Mouse (Mus musculus) embryo, embryonic 10.5 days (tissue): ENCODE measurements around the gene Top1.

Experiments
- DNase-seq: peaks from one replicate; pipeline ENCODE4 v3.0.0-alpha.2; 2015; ENCODE audit warnings: low spot score

Gene Top1

DNA sequence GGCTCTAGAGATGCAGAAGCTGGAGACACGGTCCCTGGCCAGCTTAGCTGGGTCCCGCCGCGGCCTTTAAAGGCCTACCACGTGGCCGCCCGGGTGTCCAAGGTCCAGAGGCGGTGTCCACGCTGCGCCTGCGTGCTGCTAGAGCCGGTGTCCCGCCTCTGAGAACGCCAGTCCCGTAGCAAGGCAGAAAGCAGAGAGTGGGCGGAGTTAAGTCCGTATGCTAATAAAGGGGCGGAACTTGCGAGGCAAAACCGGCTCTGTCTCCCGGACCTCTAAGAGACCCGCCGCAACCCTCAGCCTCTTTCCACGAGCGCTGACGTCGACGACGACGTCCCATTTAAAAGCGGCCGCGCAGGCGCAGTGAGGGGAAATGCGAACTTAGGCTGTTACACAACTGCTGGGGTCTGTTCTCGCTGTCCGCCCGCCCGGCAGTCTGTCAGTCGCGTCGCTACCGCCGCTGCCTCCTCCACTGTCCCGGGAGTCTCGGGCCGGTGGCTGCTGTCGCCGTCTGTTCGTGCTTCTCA is at the start of gene Top1:
Top1 (plus strand) TSS at position 275 of the 524 bp plus-strand sequence.
- peak; percentile 100 for DNase-seq

GRCm38 (mm10) chr2:160597582-160598281 is 48.0 kb upstream of the Top1 start:
- peak; percentile 84 for DNase-seq

GRCm38 (mm10) chr2:160601805-160602204 is 43.9 kb upstream of the Top1 start:
- DNase-seq = peak; percentile 63

GRCm38 (mm10) chr2:160603154-160603933 is 42.3 kb upstream of the Top1 start:
- DNase-seq = no peak

DNA sequence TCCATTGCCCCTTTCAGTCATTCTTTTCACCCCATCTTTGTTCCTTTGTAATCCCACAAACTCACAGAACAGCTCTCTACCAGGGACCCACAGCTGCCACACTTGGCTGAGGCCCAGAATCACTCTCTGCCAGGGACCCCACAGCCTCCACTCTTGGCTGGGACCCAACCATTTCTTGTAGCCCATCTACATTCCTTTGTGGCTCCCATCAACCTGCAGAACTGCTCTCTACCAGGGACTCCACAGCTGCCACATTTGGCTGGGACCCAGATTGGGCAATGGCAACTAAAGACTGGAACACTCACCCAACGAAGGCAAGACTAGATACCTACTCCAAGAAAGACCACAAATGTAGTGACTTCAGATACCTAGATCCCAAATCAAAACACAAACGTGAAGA is 35.7 kb upstream of the Top1 start:
- no peak for DNase-seq

DNA sequence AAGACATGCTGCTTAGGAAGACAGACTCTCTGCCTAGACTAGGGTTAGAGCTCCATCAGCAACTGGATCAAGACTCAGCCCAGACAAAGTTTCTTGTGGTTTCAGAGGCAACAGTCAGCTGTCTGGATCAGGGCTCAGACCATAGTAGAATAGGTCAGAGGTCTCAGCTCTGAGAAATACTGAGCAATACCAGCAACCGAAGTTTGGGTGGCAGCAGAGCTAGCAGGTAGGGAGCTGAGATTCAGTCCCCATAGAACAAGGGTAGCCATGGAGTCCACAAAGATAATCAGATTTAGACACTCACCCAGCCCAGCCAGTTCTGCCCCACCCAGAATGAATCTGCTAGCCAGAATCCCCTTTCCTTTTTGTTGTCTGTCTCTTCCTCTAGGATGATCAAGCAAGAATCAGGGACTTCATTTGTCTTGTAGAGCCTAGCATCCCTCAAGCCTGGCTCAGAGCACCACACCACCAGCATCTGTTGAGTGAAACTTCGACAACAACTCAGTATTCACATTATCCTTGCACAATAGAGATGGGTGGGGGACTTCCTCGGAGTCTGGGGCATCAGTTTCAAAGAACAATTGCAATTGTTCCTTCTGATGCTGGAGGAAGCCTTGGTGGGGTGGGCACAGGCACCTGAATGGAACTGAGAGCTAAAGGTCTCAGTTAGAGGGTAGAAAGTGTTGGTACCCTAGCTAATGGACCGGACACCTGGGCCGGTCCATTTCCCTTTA is 32.3 kb upstream of the Top1 start:
- DNase-seq = no peak

DNA sequence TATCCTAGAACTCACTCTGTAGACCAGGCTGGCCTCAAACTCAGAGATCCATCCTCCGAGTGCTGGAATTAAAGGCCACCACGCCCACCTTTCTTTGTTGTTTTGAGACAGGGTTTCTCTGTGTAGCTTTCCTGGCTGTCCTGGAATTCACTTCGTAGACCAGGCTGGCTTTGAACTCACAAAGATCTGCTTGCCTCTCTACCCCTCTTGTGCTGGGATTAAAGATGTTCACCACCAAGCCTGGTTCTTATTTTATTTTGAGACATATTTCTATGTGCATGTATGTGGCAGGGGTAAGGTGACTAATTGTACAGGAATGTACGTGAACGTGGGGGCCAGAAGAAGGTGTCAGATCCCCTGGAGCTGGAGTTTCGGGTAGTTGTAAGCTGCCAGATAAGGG is 27.9 kb upstream of the Top1 start:
- no peak for DNase-seq

DNA sequence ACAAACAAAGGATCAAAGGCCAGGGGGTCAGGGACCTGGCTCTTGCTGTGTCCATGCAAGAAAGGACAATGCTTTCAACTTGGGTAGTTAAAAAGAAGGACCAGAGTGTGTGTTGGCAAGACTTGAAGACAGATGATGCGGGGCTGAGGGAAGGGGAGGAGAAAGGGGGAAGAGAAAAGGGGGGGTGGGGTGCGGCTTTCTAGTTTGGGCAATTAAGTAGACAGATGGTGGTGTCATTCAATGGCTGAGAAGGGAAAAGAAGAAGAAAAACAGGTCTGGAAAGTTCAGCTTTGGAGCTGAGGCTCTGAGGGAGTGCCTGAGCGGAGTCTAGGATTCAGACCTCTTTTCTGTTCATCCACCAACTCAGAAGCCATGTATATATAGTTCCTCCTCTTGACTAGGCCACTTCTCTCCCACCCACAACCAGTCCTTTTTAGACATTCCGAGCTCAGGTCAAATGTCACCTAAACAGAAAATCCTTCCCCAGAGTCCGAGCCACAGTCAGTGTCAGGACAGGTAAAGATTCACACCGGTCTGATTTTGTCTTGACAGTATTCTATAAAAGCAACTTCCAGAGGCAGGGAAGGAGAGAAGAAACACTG is 27.0 kb upstream of the Top1 start:
- DNase-seq = peak; percentile 36

DNA sequence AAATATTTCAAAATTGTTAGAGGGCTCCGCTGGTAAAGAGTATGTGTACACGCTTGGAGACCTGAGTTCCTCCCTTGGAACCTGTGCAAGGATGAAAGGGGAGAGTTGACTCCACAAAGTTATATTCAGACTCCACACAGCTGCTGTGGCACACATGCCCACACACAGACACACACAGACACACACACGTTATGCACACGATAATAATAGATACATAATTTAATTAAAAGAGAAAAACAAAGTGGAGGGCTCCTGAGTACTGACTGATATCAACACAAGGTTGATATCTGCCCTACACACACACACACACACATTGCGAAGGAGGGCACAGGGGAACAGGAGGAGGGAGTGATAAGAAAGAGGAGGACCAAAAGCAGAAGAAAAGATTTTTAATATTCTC is 26.4 kb upstream of the Top1 start:
- no peak for DNase-seq

DNA sequence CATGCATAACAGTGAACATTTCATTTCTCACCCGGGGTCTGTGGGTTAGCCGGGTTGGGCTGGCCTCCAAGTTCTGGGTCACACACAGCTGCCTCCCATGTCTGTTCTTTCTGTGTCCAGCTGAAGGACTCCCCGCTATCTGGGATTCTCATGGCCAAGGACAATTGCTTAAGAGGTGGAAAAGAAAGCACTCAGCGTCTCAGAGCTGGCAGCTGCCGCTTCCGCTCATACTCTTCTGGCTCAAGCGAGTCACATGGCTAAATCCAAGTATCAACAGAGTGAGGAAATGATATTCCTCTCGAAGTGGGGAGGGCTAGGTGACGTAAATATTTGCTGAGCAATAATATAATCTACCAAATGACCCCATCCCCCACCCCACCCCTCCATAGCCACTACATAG is 25.9 kb upstream of the Top1 start:
- no peak for DNase-seq

GRCm38 (mm10) chr2:160620279-160620963 is 25.3 kb upstream of the Top1 start:
- DNase-seq = no peak

- DNase-seq = no peak
These were observed 24.7 kb upstream of the Top1 start for GRCm38 (mm10) chr2:160621001-160621448.

DNA sequence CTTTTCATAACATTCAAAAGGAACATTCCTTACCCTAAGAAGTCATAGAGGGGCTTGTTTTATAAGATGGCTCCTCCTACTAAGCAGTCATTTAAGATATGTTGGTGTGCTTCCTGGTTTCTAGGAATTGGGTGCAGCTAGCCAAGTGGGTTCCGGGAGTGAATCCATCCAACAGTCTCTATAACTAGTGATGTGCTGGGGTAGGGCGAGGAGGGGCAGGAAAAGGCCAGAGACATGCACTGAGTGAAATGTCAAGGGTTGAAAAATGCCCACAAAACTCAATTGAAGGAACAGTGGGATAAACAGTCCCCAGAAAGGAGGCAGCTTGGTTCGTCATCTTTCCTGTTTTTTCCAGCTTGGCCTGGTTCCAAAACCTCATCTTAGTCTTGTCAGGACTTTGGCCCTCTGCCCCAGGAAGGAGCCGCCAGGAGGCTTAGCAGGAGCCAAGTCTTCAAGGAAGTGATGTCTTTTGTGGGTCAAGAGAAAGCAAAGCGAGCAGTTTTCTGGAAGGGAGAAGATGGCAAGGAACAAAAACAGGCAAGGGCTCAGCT is 24.0 kb upstream of the Top1 start:
- DNase-seq = no peak

GRCm38 (mm10) chr2:160622646-160623045 is 23.0 kb upstream of the Top1 start:
- DNase-seq = no peak

DNA sequence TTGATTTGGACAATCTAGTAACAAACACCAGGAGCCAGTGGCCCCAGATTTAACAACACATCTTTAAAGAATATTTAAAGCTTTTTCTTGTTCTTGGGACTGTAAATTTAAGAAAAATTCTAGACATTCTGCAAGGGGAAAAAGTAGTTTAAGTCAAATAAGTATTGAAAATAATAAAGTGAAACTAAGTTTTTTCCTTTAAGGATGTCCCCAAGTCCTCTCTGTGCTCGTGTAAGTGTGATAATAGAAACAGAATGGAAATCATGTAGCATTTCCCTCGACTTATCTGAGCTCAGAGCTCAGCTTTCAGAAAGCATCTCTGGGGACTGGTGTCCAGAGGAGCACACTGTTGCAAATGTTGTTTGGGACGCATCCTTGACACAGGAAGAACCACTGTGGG is 21.9 kb upstream of the Top1 start:
- no peak for DNase-seq

DNA sequence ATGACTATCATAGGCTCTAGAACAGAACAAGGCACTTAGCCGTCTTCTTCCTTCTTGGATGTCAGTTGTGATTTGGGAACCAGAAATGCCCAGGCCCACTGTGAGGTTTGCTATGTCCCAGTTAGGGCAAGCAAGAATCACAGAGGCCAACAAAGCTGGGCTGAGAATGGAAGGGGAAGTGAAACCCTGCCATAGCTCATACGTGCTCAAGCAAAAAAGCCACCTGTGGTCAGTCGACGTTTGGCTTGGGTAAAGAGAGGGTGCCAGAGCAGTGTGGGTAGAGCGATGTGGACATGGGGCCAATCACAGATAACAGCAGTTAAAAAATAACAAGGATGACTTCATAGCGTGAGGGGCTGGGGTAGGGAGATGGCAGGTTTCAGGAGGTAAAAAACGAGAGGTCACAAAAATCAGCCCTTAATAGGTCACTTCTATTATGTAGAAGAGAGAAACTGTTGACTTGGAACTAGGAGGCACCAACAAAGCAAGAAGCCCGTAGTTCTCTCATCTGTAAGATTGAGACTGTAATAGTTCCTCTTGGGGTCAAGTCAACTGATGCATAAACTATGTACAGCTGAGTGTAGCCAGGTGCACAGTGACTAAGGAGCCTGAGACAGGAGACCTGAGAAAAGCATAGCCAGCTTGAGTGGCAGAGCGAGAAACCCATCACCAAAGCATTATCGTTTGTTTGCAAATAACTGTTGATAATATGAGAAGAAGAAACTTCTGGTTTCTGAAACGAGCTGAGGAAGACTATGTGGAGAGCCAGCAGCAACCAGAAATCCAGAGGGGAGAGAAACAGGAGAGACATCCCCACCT is 18.3 kb upstream of the Top1 start:
- no peak for DNase-seq

- DNase-seq = no peak
These were observed 17.6 kb upstream of the Top1 start for GRCm38 (mm10) chr2:160628055-160628454.

GRCm38 (mm10) chr2:160628666-160629527 is 16.8 kb upstream of the Top1 start:
- no peak for DNase-seq

DNA sequence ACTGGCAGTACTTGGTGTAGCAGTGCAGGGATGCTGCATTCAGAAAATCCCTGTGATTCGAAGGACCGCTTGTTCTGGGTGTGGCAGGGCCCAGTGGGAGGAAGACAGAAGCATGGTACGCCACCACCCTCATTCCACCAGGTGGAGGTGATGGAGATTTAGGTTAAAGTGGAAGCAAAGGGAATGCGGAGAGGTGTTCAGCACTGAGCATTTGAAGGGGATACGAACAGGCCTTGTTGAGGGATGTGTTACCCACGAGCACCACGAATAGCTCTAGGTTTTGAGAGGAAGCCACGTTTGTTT is 16.2 kb upstream of the Top1 start:
- no peak for DNase-seq
